Mouse (Mus musculus): ENCODE results near the gene 4933430I17Rik.

DNA sequence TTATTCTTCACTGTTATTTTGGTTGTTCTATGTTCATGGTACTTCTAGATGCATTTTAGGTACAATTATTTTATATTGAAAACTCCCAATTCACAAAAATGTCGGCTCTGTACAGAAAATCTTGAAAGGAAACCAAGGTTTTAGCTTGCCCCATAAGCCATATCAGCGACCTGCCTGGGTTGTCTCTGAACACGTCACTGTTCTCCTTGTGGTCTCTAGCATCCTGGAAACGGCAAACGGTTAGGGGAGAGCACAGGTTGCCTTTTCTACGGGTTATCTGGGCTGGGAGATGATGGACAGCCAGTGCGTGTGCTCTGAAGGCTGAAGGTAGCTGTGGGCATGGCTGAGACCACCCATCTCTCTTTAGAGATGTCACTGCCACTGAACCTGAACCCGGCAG, 61.9 kb downstream of the 4933430I17Rik start:
- TF ChIP-seq ZNF384 (IDR thresholded peaks at IDR 0.05; ENCODE audit: low read depth, low read length) (no peak), EP300 (IDR thresholded peaks at IDR 0.05; ENCODE audit: low read length) (no peak), E2F4 (IDR thresholded peaks at IDR 0.05; ENCODE audit: insufficient replicate concordance, low read depth, low read length) (no peak)
